Mouse (Mus musculus) stomach, postnatal 0 days (tissue): ENCODE measurements around the gene Vim.

ENCODE experiments used
- CTCF ChIP-seq: IDR thresholded peaks from 2 replicates; pipeline ENCODE4 v1.5.1; 2016; ENCODE audit warnings: antibody characterized with exemption, low read depth, mild to moderate bottlenecking, moderate library complexity
- EP300 ChIP-seq: optimal IDR thresholded peaks from 2 replicates; pipeline ENCODE3; 2016; ENCODE audit warnings: antibody characterized with exemption

GRCm38 (mm10) chr2:13596965-13597656 is 23.4 kb downstream of the Vim start:
- TF ChIP-seq EP300 (no peak), CTCF (peak; percentile 76)
